Mouse (Mus musculus) intestine, postnatal 0 days (tissue): ENCODE measurements at regions not wholly inside any gene's neighbourhood (a gene's known extent, or its start where the extent isn't known, plus 50 kb on each side); places are given as distances from the start of the nearest gene placed in this dataset.

ENCODE experiments used
- ATAC-seq: fragments of 200-750 bp; cut with Nextera tagmentation; 2 replicates; pipeline ENCODE4 v1.8.0; 2017; ENCODE audit warnings: mild to moderate bottlenecking, moderate TSS enrichment, moderate library complexity
- H3K27ac ChIP-seq: fragments of 300-500 bp; sonication (generic); 2 replicates; pipeline ENCODE4 v1.5.1; 2014; ENCODE audit warnings: mild to moderate bottlenecking, low read depth, low read length, moderate library complexity
- H3K27me3 ChIP-seq: fragments of 300-500 bp; sonication (generic); replicated peaks from 2 replicates; pipeline ENCODE4 v1.6.1; 2014; ENCODE audit warnings: low read length, mixed read lengths; ENCODE audit not compliant: control insufficient read depth, insufficient read depth
- H3K36me3 ChIP-seq: fragments of 300-500 bp; sonication (generic); 2 replicates; pipeline ENCODE4 v1.6.1; 2014; ENCODE audit warnings: mild to moderate bottlenecking, moderate library complexity; ENCODE audit not compliant: control insufficient read depth, insufficient read depth
- H3K4me1 ChIP-seq: fragments of 300-500 bp; sonication (generic); replicated peaks from 2 replicates; pipeline ENCODE4 v1.6.1; 2014; ENCODE audit warnings: antibody characterized with exemption, low read length, mixed read lengths; ENCODE audit not compliant: control insufficient read depth, insufficient read depth
- H3K4me2 ChIP-seq: fragments of 300-500 bp; sonication (generic); replicated peaks from 2 replicates; pipeline ENCODE4 v1.6.1; 2014; ENCODE audit warnings: low read depth, mild to moderate bottlenecking, moderate library complexity
- H3K4me3 ChIP-seq: fragments of 300-500 bp; sonication (generic); 2 replicates; pipeline ENCODE4 v1.5.1; 2014; ENCODE audit warnings: low read depth, low read length
- H3K9ac ChIP-seq: fragments of 300-500 bp; sonication (generic); 2 replicates; pipeline ENCODE4 v1.6.1; 2014; ENCODE audit warnings: mild to moderate bottlenecking, low read depth, low read length
- H3K9me3 ChIP-seq: fragments of 300-500 bp; sonication (generic); 2 replicates; pipeline ENCODE4 v1.6.1; 2016; ENCODE audit warnings: mixed run types; ENCODE audit not compliant: control insufficient read depth
- CTCF ChIP-seq: sonication (generic); IDR thresholded peaks from 2 replicates; pipeline ENCODE4 v1.5.1; 2016; ENCODE audit warnings: low read depth, mild to moderate bottlenecking, control low read depth, antibody characterized with exemption, moderate library complexity
- WGBS: fragments of 180-500 bp; shearing (Covaris S2); extraction: QIAGEN DNeasy Blood & Tissue Kit; methylation state at CpG from one replicate; pipeline ENCODE4 v1.1.7; 2014; 5-methylcytosine and 5-hydroxymethylcytosine counted together

GRCm38 (mm10) chr7:111829931-111830330, 50.2 kb upstream of the Galnt18 start:
- no peak overlapping the region for H3K4me3 ChIP-seq
- ATAC-seq, result no peak
- WGBS, result 86% methylated on average over 1 of the region's 1 CpGs

More at GRCm38 (mm10) chr7:111829931-111830330, 50.2 kb upstream of the Galnt18 start:
- no peaks in the 10 kb centered on the region for H3K9me3 ChIP-seq
- H3K4me1 ChIP-seq, result no peaks in the 10 kb centered on the region
- H3K27ac ChIP-seq, result no peak overlapping the region
- no peaks in the 10 kb centered on the region for H3K36me3 ChIP-seq
- no peak overlapping the region for H3K9ac ChIP-seq
- no peak for TF ChIP-seq CTCF
- H3K27me3 ChIP-seq, result no peaks in the 10 kb centered on the region
- H3K4me2 ChIP-seq, result no peak overlapping the region
